Mouse (Mus musculus): ENCODE results near the gene Pth2.

DNA sequence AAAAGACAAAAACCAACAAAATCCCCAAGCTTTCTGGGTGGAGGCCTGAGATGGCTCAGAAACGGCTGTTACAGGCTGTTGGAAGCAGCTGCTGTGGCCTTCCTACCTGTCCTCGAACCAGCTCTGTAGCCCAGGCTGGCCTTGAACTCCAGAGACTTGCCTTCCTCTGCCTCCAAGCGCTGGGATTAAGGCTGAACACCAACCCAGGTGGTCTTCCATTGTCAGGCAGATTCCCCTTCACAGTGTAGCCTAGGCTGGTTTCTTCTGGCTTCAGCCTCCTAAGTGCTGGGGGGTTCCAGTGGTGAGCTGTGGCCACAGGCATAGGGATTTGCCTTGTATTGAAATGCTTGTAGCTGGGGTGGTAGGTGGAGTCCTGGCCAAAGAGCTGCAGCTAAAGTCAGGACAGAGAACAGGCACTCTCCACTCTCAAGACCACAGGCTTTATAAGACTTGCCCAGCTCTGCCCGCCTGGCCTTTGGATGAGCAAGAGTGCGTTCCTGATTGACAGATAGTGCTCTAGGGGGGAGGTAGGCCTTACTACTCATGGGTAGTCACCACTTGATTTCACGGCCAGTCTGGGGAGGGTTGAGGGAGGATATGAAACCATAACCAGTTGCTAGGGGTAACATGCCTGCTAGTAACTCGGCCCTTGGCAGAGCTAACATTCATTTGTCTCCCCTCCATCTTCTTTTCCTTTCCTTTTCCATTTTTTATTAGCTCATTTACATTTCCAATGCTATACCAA is 48.8 kb downstream of the Pth2 start:
- TF ChIP-seq POLR2A (IDR thresholded peaks at IDR 0.05; ENCODE audit: borderline replicate concordance, insufficient read depth, low read length) (no peak), CTCF (IDR thresholded peaks at IDR 0.05; ENCODE audit: borderline replicate concordance, insufficient read depth, low read depth, low read length) (no peak)
